Mouse (Mus musculus): Measurements from ENCODE around the gene Otulinl.

Otulinl gene

DNA sequence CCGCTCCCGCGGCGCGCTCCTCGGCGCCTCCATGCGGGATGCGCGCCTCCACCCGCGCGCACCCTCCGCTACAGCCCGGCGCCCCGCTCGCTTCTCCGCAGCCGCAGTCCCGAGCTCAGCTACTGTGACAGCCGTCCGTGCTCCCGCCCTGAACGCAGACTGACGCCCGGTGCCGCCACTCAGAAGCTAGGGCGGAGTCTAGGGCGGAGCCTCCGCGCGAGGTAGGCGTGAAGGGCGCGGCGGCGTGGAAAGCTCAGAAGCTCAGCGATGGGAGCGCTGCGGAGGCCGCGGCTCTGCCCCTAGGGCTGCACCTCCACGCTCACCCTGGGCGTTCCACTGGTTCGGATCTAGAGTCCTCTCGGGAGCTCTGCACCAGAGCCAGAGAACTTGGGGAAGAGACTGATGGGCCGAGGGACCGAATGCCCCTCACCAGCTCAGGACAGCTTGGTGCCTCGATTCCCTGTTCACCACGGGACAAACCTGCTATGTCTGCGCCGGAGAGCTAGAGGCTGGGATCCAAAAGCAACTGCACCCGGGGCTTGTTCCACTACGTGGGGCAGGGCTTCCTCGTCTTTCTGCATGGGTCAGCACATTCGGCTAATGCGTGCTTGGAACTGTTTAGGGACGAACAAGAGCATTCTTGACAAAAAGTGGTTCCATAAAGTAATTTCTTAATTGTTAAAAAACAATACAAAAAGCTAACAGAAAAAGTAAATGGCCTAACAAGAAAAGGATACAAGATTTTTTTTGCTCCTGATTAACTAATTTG is at the start of gene Otulinl:
TSS of gene Otulinl (minus strand) at position 161 of the 769 bp plus-strand sequence.
- TF ChIP-seq GATA4 (IDR thresholded peaks at IDR 0.05; ENCODE audit: insufficient replicate concordance, low read length), result no peak

DNA sequence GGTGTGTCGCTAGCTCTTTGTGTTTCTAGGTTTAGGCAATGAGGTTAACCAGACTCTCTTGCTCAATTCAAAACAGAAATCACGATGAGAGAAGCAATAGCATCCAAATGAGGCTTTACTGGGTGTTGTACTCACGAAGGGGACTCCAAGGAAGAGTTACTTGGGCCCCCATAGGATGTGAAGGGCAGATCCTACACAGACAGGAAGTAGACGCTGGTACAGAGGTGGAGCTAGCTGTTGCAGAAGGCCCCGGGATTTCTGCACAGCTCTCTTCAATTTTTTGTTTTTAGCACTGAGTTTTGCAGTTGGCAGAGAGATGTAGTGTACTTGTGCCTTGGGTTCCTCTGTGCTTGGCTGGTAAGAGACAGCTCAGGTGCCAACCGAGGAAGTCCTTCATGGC is 44.8 kb upstream of the Otulinl start:
- no peak for TF ChIP-seq GATA4 (IDR thresholded peaks at IDR 0.05; ENCODE audit: insufficient replicate concordance, low read length)

DNA sequence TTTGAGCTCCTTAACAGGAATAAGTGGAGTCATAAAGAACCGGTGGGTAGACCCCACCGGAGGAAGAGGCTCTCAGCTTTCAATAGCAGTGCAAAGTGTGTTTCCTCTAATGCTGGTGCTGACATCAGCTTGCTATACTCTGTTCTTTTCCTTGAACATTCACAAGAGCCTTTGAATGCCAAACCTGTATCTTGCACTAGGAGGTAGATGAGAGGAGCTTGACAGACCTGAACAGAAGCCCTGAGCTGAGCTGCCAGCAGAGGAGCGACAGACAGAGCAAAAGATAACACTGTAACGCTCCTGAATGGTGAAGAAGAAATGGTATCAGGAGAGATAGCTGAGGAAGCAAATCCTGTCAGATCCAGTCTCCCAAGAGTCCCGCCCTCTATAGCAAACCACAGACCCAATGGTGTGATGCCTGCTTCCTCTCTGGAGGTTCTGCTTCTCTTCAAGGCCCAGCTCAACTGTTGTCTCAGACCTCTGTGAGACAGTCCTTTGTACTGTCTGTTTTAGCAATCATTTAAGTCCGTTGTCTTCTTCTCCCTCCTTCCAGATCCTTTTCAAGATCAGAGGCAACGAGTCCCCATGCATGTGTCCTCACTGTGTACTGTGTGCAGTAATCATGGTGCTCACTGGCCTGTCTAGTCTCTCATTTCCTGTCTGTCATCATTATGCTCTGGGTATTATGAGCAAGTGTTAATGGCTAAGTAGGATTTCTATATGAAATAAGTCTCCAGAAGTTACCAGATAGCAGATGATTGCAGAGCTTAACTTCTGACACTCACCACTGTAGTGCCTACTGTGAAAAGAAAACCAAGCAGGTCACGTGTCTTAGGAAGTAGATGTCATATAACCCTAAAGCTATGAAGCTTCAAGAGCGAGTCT is 43.7 kb upstream of the Otulinl start:
- TF ChIP-seq GATA4 (IDR thresholded peaks at IDR 0.05; ENCODE audit: insufficient replicate concordance, low read length), result no peak

DNA sequence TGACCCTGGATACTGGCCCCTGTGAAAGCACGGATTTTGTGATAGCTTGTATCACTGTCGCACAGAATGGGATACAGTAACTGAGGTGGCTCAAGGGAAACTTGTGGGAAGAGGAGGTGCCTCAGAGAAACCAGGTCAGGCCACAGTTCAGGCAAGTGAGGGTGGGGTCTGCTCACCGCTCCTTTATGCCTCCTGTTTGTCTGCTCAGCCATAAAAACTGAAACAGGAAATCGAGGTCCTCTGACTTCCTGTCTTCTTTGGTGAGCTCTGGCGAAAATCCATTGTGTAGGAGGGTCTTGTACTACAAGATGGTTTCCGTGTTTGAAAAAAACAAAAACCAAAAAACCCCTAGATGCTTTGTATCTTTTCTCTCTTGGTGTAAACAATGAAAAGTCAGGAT is 42.9 kb upstream of the Otulinl start:
- no peak for TF ChIP-seq GATA4 (IDR thresholded peaks at IDR 0.05; ENCODE audit: insufficient replicate concordance, low read length)

DNA sequence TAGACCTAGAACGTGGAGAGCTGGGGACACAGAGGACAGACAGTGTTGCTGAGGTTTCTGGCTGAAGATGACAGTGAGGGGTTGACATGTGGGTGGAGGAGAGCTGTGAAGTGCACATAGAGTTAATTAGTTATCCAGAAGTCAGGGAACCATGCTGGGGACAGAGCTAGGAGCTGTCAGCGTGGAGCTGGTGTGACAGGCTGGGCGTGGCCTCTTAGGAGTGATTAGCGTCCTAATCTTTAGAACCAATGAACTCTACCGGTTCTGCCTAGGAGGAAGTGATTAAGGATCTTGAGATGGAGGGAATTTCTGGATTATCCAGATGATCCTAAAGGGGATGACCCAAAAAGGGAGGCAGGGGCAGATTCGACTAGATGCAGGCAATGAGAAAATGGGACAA is 42.4 kb upstream of the Otulinl start:
- no peak for TF ChIP-seq GATA4 (IDR thresholded peaks at IDR 0.05; ENCODE audit: insufficient replicate concordance, low read length)

DNA sequence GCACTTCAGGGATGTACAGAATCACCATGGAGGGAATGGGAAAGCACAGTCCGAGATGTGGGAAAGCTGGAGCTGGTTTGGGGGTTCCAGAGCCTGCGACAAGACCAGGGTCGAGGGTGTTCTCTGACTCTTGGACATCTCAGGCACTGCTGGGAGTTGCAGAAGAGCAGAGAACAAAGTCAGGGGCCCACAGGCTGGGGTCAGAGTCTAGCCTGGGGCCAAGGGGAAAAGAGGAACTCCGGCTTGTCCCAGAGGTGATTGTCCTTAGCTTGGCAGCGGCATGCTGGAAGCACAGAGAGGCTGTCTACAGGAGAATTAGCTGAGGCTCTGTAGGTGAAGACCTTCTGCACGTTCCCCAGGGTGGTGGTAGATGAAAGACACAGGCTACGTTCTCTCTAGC is 37.3 kb upstream of the Otulinl start:
- TF ChIP-seq GATA4 (IDR thresholded peaks at IDR 0.05; ENCODE audit: insufficient replicate concordance, low read length), result no peak

DNA sequence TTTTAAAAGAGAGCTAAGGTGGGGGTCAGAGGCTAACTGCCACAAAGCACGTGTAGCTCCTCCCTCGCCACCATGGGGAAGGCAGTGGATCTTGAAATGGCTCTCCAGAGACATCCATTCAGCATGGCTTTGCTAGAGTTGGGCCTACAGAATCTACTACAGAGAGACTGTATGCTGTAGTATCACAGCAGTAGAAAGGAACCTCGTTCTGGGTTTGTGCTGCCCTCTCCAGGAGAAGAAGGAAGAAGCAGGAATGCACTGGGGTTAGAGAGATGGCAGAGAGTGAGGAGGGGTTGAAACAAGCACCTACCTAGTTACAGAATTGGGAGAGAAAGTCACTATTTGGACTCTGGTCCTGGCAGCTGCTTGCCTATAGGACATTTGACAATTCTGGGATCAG is 34.0 kb upstream of the Otulinl start:
- no peak for TF ChIP-seq GATA4 (IDR thresholded peaks at IDR 0.05; ENCODE audit: insufficient replicate concordance, low read length)

DNA sequence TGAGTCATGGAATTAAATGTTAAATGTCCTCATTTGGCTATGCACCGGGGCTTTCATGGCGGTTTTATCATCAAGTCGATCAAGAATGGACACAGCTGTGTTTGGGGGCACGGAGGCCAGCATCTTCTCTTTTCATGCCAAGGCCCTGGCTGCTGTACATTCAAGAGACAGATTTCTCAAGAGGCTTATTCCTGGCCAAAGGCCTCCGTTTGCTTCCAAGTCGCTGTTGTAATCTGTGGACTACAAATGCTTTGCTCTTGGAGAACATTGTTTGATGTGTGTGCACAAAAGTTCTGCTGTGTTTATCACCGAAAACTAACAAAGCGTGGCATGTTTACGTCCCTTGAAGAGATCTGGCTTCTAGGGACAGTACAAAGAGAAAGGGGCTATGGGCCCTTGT is 29.3 kb upstream of the Otulinl start:
- no peak for TF ChIP-seq GATA4 (IDR thresholded peaks at IDR 0.05; ENCODE audit: insufficient replicate concordance, low read length)

DNA sequence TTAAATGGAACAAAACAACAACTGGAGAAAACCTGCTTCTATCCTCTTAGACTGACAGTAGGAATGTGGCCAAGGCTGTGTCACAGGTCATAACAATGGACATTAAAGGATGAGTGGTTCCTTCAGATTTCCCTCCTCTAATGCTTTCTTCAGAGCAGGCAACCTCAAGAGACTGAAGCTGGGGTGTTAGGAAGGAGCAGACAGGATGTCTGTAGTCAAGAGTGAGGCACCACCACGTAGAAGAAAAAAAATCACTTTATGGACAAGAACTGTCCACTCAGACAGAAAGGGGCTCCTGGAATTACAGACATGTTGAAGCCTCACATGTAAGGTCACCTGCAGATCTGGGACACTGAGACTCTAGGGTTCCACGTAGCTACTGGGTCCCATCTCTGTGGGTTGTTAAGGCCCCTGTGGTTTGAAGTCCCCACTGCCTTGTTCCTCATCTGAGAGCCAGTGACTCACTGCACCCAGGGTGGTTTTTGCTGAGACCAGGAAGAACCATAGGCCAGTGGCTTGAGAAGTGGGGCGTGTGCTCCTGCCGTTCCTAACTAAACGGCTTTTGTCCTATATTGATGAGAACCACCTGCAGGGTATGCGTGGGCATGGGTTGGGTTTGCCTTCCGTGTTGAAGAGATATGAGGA is 27.7 kb upstream of the Otulinl start:
- no peak for TF ChIP-seq GATA4 (IDR thresholded peaks at IDR 0.05; ENCODE audit: insufficient replicate concordance, low read length)

DNA sequence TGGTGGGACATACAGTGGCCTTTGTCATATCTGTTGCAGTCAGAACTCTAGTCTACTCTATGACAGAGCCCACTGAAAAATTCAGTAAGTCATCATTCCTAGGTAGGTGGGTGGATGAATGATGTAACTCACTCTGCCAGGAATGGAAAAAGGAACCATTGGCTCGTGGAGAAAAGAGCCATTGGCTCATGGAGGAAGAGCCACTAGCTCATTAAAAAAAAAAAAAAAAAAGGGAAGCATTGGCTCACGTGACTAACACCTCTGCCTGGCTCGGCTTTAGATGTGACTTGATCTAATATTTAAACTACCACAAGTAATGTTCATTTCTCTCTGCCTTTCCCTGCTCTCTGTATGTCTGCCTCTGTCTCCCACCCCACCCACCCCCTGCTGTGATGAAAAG is 27.1 kb upstream of the Otulinl start:
- no peak for TF ChIP-seq GATA4 (IDR thresholded peaks at IDR 0.05; ENCODE audit: insufficient replicate concordance, low read length)

DNA sequence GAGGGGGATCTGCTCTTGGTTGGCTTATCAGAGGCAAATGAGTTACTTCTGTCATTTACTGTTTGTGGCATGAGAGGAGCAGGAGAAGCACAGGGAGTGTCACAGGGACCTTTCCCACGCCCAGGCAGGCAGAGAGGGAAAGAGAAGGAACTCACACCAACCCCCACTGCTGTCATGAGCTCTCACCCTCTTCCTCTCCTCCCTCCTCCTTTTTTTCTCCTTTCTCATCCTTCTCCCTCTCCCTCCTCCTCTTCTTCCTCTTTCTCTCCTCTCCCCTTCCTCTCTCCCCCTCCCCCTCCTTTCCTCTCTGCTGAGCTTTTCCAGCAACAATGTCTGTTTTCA is 21.6 kb upstream of the Otulinl start:
- TF ChIP-seq GATA4 (IDR thresholded peaks at IDR 0.05; ENCODE audit: insufficient replicate concordance, low read length), result no peak

DNA sequence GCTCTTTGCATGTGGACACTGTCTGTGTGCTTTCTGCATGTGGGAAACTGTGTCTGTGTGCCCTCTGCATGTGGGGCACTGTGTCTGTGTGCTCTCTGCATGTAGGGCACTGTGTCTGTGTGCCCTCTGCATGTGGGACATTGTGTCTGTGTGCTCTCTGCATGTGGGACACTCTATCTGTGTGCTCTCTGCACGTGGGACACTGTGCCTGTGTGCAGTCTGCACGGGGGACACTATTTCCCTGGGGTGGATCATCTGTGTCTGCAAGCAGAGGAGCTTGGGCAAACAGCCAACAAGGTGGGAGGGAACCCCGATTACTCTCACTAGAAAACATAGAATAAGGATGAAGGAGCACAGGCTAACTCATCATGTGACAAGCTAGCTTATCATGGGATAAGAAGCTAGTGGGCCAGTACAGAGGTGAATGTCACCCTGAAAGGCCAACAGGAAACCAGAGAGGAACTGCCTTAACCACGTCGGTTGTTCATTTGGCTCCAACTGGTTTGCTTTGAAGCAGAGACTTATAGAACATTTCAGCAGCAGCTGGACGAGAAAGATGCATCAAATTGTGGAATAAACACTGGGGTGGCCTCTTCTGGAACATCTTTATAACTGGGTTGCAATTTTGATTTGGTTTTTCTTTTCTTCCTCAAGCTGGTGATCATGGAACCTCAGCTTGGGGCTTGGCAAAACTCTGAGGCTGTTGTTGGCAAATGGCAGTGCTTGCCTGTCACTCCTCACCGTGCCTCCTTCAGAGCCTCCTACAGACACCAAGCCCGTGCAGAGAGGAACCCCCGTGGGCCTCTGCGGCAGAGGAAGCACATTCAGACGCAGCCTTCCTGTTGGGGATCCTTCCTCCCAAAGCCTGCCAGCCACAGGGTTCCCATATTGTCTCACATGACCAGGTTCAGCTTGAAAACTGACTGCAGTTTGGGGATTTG is 20.9 kb upstream of the Otulinl start:
- no peak for TF ChIP-seq GATA4 (IDR thresholded peaks at IDR 0.05; ENCODE audit: insufficient replicate concordance, low read length)

DNA sequence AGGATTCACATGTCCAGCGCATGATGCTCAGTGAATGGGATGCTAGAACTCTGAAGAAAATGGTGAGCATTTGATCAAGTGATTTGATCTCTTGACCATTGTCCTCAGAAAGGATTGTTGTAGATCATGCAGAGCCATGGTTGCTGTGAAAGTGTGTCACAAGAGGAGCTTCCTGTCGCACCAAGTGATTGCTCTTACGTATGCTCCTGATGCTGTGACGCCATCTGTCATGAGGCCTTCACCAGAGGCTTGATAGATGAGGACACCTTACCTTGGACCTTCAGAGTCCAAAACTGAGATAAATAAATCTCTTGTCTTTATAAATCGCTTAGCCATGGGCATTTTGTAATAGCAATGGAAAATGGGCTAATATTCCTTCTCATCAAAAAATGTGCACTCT is 16.3 kb upstream of the Otulinl start:
- no peak for TF ChIP-seq GATA4 (IDR thresholded peaks at IDR 0.05; ENCODE audit: insufficient replicate concordance, low read length)

DNA sequence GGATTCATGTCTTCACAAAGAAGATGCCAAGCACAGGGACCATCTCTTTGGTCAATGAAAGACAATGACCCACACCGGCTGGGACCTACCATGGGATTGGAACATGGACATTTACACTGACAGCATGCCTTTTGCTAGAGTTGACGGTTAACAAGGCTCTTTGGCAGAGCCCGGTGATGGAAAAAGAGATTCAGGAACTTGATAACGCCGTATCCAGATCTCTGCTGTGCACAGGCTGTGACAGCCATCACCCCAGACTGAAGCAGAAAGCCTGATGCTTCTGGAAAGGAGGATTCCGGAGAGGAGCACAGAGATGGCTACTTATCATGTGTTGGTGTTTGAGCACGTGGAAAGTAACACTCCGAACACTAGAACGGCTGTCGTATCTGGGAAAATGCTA is 11.9 kb upstream of the Otulinl start:
- no peak for TF ChIP-seq GATA4 (IDR thresholded peaks at IDR 0.05; ENCODE audit: insufficient replicate concordance, low read length)

DNA sequence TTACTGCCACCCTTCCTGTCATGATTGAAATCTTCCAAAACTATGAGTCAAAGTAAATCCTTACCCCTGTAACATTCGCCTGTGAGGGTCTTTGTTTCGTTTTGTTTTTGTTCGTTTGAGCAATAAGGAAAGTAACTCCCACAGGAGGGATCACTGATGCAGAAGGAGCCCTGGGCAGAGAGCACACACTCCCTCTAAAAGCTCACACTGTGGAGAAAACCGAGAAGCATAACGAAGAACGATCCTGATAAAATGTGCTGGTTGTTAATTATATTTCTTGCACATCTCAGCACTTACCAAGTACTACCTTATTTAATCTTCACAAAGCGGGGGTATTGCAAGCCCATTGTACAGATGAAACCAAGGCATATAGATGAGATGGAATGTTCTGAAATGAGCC is 10.8 kb upstream of the Otulinl start:
- no peak for TF ChIP-seq GATA4 (IDR thresholded peaks at IDR 0.05; ENCODE audit: insufficient replicate concordance, low read length)

Data from liver, adult (tissue).